Mouse (Mus musculus) CD8-positive naive resting alpha-beta T cell, adult 2 months (primary cell): ENCODE measurements around the gene BC052040.

Experiments used
- DNase-seq, 2 experiments: peaks; one replicate each; pipeline ENCODE4 v3.0.0; 2022; ENCODE audit warnings: low read depth in 2 of 2, low spot score in 2 of 2

BC052040 gene

GRCm38 (mm10) chr2:115581241-115581988, at the start of gene BC052040:
BC052040 (plus strand) TSS chr2:115581716.
- DNase-seq: peak; percentile 85 to 89

- no peak for DNase-seq
Observed at GRCm38 (mm10) chr2:115538009-115538690, 43.4 kb upstream of the BC052040 start.

GRCm38 (mm10) chr2:115538691-115539283, 42.7 kb upstream of the BC052040 start:
- no peak for DNase-seq

GRCm38 (mm10) chr2:115539731-115540130, 41.8 kb upstream of the BC052040 start:
- no peak for DNase-seq

- no peak for DNase-seq
Observed at GRCm38 (mm10) chr2:115542401-115543123, 39.0 kb upstream of the BC052040 start.

GRCm38 (mm10) chr2:115543212-115543611, 38.3 kb upstream of the BC052040 start:
- DNase-seq: no peak

GRCm38 (mm10) chr2:115551901-115552300, 29.6 kb upstream of the BC052040 start:
- DNase-seq: no peak

GRCm38 (mm10) chr2:115562155-115562827, 19.2 kb upstream of the BC052040 start:
- DNase-seq: no peak

GRCm38 (mm10) chr2:115563436-115564093, 18.0 kb upstream of the BC052040 start:
- no peak for DNase-seq

GRCm38 (mm10) chr2:115571996-115572395, 9.5 kb upstream of the BC052040 start:
- DNase-seq: no peak

- DNase-seq: no peak
Observed at GRCm38 (mm10) chr2:115574802-115575201, 6.7 kb upstream of the BC052040 start.

GRCm38 (mm10) chr2:115579171-115579900, 2.2 kb upstream of the BC052040 start:
- DNase-seq: no peak

- DNase-seq: no peak
Observed at GRCm38 (mm10) chr2:115579976-115580375, 1.5 kb upstream of the BC052040 start.

GRCm38 (mm10) chr2:115581989-115582608, 583 bp downstream of the BC052040 start:
- DNase-seq: peak in 1 of 2 experiments; percentile 1

GRCm38 (mm10) chr2:115583776-115584175, 2.3 kb downstream of the BC052040 start:
- DNase-seq: no peak

- no peak for DNase-seq
Observed at GRCm38 (mm10) chr2:115590602-115591001, 9.1 kb downstream of the BC052040 start.

GRCm38 (mm10) chr2:115592651-115593119, 11.2 kb downstream of the BC052040 start:
- no peak for DNase-seq

- no peak for DNase-seq
Observed at GRCm38 (mm10) chr2:115597017-115597416, 15.5 kb downstream of the BC052040 start.

- DNase-seq: no peak
Observed at GRCm38 (mm10) chr2:115598266-115598665, 16.8 kb downstream of the BC052040 start.
